In the genomic region with DNA sequence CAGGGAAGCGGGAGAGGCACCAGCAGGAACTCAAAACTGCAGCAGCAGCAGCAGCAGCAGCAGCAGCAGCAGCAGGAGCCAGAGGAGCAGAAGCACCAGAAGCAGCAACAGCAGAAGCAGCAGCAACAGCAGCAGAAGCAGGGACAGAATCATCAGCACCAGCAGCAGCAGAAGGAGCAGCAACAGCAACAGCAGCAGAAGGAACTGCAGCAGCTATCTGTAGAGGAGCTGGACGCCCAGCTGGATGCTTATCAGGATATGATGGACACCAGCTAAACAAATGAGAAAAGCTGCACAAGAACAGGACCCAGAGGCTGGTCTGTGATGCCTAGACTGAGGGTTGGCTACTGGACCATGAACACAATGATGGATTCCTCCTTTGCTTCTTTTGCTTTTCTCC, we compare ENCODE assay signal across 12 mouse cellular contexts. TPM values are rescaled to one million over a fixed set of nuclear protein-coding genes. Genes with fewer than 3 reads are reported as not detected.
DNase-seq lines count a peak whose midpoint lies in the region.
"Not testable (repeated sequence)": the region's sequence is repeated elsewhere in the genome, so short reads cannot be mapped to it uniquely, and the experiment has no call there.
"Had no signal": no experiment of that assay in that cellular context is flagged by ENCODE, and none has a peak within 500 bp of the region (broad histone marks: within the 10 kb centered on the region; RNA-seq: fewer than 3 reads in every experiment).

No protein-coding gene starts in this region.

- peak; percentile 4 for DNase-seq in cerebellum, adult 11-12 months
- peak; percentile 4 for DNase-seq in gastrocnemius, postnatal 14 days
- DNase-seq in kidney, adult 11 months: peak; percentile 1
- peak; percentile 1 to 2 for DNase-seq in layer of hippocampus, adult 8-10 months (ENCODE audit: low spot score in 2 of 2)
- peak; percentile 1 for DNase-seq in left cerebral cortex, postnatal 4 days
- DNase-seq in right cerebral cortex, adult 18-20 months: peak; percentile 1
- DNase-seq in testis, postnatal 14 days (ENCODE audit: low spot score): peak; percentile 10
- DNase-seq in urinary bladder, postnatal 4 days (ENCODE audit: low spot score in 2 of 2): peak; percentile 25 to 65

- intact Hi-C loops in gastrocnemius, postnatal 14 days (cut with DNase I; ENCODE audit: low total_unique reads); left cerebral cortex, postnatal 4 days (cut with DNase I): not testable (repeated sequence)

RNA-seq across cellular contexts. Expression of a gene that starts 4.3 kb away (rescaled TPM):
- total RNA-seq in gastrocnemius, postnatal 14 days (2021): not detected
- not detected for total RNA-seq in layer of hippocampus, adult 8-10 months (2022)
- total RNA-seq in left cerebral cortex, postnatal 4 days (2021): not detected
- total RNA-seq: adrenal gland, postnatal 25 days; heart, adult 8-10 months; hematopoietic stem cell, adult 5-6 weeks; layer of hippocampus, adult 2 months had no signal

RNA-seq across cellular contexts. Expression of a gene that starts 5.9 kb away (rescaled TPM):
- total RNA-seq in gastrocnemius, postnatal 14 days (2021): not detected
- total RNA-seq in layer of hippocampus, adult 8-10 months (2022): not detected
- not detected for total RNA-seq in left cerebral cortex, postnatal 4 days (2021)
- total RNA-seq: adrenal gland, postnatal 25 days; heart, adult 8-10 months; hematopoietic stem cell, adult 5-6 weeks; layer of hippocampus, adult 2 months had no signal

RNA-seq across cellular contexts. Expression of a gene that starts 11.1 kb away (rescaled TPM):
- total RNA-seq in gastrocnemius, postnatal 14 days (2021): not detected
- total RNA-seq in layer of hippocampus, adult 8-10 months (2022): not detected
- not detected for total RNA-seq in left cerebral cortex, postnatal 4 days (2021)
- total RNA-seq: adrenal gland, postnatal 25 days; heart, adult 8-10 months; hematopoietic stem cell, adult 5-6 weeks; layer of hippocampus, adult 2 months had no signal

RNA-seq across cellular contexts. Expression of a gene that starts 16.2 kb away (rescaled TPM):
- total RNA-seq in gastrocnemius, postnatal 14 days (2021): not detected
- total RNA-seq in layer of hippocampus, adult 8-10 months (2022): not detected
- not detected for total RNA-seq in left cerebral cortex, postnatal 4 days (2021)
- total RNA-seq: adrenal gland, postnatal 25 days; heart, adult 8-10 months; hematopoietic stem cell, adult 5-6 weeks; layer of hippocampus, adult 2 months had no signal

RNA-seq across cellular contexts. Expression of a gene that starts 21.4 kb away (rescaled TPM):
- not detected for total RNA-seq in gastrocnemius, postnatal 14 days (2021)
- not detected for total RNA-seq in layer of hippocampus, adult 8-10 months (2022)
- total RNA-seq in left cerebral cortex, postnatal 4 days (2021): not detected
- total RNA-seq: adrenal gland, postnatal 25 days; heart, adult 8-10 months; hematopoietic stem cell, adult 5-6 weeks; layer of hippocampus, adult 2 months had no signal

Comparison
In these comparisons a context has a peak if more than half of its experiments do, and no peak if none do; other contexts are left out.
1. Peak in every context shown above with its lines: DNase-seq.